Mouse (Mus musculus): Measurements from ENCODE around the gene Gm29427.

DNA sequence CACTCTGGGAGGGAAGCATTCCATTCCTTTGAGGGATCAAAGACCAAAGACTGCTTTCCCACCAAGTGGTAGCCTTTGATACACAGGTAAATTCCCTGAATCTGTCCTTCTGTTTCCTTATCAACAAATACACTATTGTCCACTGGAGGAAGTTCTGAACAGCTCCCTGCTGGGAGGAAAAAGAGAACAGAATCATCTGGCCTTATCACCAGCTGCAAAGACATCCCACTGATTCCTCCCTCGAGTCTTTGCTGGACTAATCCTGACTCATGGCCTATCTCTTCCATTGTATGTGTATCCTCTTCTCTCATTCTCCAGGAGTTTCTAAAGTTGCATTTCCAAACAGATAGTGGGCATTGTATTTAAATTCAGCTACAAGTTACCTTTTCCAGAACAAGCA is 31.7 kb downstream of the Gm29427 start:
- TF ChIP-seq CTCF (conservative IDR thresholded peaks at IDR 0.05; ENCODE audit: low read length) (no peak), NANOG (IDR thresholded peaks at IDR 0.05; ENCODE audit: borderline replicate concordance, low read length) (no peak)
